Mouse (Mus musculus): ENCODE measurements around the gene Nup93.
A peak's percentile ranks its signal among the peaks of the same experiment; 100 is the strongest.

The Nup93 gene

GRCm38 (mm10) chr8:94362607-94363239 is 148.4 kb downstream of the Nup93 start:
- no peak for DNase-seq (ENCODE audit: low spot score in 2 of 2)

GRCm38 (mm10) chr8:94363288-94363688 is 148.9 kb downstream of the Nup93 start:
- DNase-seq (ENCODE audit: low spot score in 2 of 2), result peak; percentile 84 to 88

GRCm38 (mm10) chr8:94363906-94364305 is 149.5 kb downstream of the Nup93 start:
- DNase-seq (ENCODE audit: low spot score in 2 of 2), result no peak

GRCm38 (mm10) chr8:94364686-94365312 is 150.4 kb downstream of the Nup93 start:
- no peak for DNase-seq (ENCODE audit: low spot score in 2 of 2)

- DNase-seq (ENCODE audit: low spot score in 2 of 2), result peak; percentile 57 to 67
Measured at GRCm38 (mm10) chr8:94365410-94365981, 151.1 kb downstream of the Nup93 start.

Measured in thymus, postnatal 10 days (tissue).